Mouse (Mus musculus): ENCODE results near the gene Anp32b. TPM values are rescaled to one million over a fixed set of nuclear protein-coding genes. Genes with fewer than 3 reads are reported as not detected.

Anp32b gene
- total RNA-seq, 1 experiment from 2014 or later: 196 TPM

DNA sequence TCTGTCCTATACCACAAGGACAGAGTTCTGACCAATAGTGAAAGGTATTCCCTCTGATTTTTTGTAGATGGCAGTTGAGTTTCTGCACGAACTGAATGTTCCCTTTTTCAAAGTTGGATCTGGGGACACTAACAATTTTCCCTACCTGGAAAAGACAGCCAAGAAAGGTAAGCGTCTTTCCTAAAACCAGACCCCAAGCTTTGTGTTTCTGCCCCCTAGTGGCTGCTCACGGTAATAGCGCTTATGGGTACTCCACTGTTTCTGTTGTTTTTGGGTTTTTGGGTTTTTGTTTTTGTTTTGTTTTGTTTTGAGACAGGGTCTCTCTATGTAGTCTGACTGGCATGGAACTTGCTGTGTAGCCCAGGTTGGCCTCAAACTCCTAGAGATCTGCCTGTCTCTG lies 48.3 kb downstream of the Anp32b start:
- ATAC-seq (replicated peaks; ENCODE audit: low read depth, poor library complexity, severe bottlenecking): no peak

DNA sequence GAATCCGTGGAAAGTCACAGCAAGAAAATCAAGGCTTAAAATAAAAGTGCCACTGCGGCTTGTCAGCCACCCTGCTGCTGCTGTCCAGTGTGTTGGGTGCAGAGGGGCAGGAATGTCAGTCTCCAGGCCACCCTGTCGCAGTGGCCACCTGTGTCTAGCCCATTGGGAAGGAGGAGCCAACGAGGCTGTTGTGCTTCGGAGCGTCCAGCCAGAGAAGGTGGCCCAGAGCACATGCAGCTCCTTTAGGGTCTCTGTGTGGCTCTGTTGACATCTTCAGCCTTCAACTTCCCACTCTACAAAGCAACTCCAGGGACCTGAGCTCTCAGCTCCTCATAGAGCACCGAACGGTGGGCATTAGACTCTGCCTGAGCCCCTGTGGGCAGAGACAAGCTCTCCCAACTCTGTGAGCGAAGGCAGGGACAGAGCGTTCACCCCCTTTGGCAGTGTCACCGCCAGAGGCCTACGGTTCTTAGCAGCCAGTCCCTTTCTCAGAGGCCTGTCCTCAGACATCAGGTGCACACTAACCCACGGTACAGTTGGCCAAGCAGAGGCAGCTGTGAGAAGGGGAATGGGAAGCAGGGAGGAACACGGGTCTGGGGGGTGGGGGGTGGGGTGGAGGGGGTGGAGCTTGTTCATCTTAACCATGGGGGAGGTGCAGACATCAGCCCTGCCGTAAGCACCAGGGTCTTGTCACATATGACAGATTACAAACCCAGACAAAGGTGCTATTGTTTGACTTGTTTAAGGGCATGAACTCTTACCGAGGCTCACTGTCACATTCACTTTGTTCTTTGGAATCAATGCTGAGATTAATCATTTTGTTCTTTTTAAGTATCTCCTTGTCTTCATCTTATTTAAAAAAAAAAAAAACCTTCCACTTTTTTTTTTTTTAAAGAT lies 52.2 kb downstream of the Anp32b start:
- no peak for ATAC-seq (replicated peaks; ENCODE audit: low read depth, poor library complexity, severe bottlenecking)

DNA sequence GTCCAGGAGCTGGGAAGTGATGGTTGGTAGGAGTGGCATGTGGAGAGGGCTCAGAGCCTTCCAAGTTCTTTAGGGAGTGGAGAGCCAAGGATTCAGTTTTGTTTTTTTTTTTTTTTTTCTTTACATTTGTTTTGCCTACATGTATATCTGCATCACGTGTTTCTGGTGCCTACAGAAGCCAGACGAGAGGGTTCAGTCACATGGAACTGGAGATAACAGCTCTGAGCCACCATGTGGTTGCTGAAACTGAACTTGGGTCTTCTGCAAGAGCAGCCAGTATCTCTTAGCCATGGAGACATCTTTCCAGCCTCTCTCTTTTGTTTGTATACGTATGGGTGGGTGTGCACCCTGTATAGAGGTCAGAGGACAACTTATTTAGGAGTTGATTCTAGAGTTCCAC lies 53.2 kb downstream of the Anp32b start:
- ATAC-seq (replicated peaks; ENCODE audit: low read depth, poor library complexity, severe bottlenecking): no peak

DNA sequence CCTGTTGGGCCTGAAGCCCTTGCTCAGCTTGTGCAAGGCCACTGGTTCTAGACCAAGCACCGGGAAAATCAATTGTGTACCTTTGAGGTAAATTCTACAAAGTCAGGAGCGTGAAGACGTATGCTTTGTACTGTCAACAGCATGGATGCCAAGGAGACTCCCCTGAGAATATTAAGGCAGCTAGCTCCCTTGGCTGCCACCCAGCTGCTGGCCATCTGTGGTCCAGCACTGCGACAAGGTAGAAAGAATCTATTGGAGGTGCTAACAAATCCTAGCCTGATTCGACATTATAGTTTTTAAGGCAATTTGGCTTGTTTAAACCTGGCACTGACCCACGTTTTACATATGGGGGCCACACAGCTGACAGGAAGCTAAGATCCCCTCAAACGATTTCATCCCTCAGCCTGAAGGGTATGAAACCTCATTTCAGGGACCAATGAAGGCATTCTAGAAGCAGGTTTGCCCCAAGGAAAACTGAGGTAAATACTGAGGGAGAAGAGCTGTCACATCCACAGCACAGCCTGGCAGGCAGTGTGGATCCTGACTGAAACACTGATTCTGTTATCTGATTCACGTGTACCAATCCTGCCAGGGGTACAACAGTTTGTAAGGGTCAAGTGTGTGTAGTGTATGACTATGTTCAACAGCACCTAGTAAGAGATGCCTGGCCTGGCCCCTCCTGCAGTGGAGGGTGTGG lies 54.8 kb downstream of the Anp32b start:
- no peak for ATAC-seq (replicated peaks; ENCODE audit: low read depth, poor library complexity, severe bottlenecking)

DNA sequence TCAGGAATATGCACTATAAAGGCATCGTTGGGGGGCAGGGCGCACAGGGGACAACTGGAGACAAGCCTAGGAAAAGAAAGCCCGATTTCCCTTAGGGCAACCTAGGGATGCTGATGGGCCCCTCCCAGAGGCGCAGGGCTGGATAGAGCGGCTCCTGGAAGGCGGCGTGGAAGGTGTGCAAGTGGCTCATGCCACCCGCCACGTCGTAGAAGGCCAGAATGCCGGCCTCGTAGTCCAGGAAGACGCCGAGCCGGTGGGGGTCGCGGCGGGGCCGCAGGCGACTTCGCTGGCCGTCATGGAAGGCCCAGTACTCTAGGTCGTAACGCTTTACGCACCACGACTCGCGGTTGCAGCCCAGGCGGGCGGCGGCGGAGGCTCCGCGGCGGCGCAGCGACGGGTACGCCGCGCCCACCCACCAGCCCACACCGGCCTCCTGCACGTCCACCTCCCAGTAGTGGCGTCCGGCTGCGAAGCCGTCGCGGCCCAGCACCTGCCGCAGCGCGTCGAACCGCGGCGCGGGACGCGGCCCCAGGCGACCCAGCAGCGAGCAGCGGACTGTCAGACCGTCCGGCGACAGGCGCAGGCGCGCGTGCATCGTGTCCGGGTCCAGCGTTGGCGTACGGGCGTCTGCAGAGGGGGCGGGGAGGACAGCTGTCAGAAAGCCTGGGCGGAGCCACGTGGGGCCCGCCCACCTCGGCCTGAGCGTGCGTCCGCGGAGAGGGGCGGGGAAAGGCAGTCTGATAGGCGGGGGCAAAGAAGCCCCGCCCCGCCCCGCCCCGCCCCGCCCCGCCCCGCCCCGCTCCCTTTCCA lies 56.3 kb downstream of the Anp32b start:
- peak; percentile 91 for ATAC-seq (replicated peaks; ENCODE audit: low read depth, poor library complexity, severe bottlenecking)

DNA sequence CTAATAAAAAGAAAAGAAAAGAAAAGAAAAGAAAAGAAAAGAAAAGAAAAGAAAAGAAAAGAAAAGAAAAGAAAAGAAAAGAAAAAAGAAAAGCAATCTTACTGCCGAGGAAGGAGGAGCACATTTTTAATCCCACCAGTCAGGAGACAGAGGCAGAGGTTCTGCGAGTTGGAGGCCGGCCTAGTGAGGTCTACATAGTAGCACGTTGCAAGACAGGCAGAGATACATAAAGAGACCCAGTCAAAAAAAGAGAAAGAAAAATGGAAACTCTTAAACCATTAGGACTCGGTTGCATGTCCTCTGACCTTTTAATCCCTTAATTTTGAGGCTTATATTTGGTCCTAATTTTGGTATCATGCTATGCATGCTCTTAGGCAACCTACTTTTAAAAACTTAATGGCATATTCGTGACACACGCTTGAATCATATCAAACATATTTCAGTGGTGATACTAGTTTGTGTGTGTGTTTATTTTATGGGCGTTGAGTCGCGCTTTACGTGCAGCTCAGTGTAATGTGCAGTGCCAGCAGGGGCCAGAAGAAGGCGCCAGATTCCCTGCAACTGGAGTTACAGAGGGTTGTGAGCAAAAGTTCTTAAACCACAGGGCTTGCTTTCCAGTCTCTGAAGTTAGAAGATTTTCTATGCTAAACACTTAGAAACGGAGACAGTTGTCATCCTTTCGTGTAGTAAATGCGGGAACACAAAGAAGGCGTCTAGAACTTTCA lies 57.2 kb downstream of the Anp32b start:
- peak; percentile 60 for ATAC-seq (replicated peaks; ENCODE audit: low read depth, poor library complexity, severe bottlenecking)

DNA sequence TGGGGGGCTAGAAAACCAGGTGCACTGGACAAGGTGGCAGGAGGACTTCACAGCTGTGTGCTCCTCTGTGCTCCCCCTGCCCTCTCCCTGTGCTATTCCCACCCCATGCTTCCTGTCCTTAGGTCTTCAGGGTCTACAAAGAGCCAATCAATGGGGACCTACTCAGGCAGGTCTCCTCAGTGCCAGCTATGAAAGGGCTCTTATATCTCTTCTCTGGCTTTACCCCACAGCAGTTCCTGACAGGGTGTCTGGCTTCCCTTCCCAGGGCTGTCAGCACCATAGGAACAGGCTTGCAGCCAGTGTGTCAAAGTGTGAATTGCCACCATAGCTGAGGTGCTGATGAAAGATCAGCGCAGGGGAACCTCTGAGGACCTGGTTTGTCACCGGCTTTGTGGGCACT lies 69.8 kb downstream of the Anp32b start:
- no peak for ATAC-seq (replicated peaks; ENCODE audit: low read depth, poor library complexity, severe bottlenecking)

DNA sequence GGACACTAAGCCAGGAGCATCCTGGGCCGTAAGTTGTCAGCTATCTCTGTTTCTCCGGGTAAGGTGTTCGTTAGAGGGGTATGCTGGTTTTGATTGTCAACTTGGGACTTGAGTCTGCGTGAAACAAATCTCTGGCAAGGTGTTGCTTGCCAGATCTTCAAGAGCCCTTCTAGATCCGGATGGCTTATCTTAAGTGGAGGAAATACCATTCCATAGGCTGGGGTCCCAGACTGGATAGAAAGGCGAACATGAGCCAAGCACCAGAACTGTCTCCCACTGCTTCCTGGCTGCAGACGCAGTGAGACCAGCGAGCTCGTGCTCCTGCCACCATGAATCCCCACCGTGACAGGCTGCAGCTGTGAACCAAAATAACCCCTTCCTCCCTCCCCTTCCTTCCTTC lies 70.8 kb downstream of the Anp32b start:
- no peak for ATAC-seq (replicated peaks; ENCODE audit: low read depth, poor library complexity, severe bottlenecking)

Other genes starting within 250 kb of the Anp32b start
- 0.34 TPM in 1 of 2 replicates, not detected in the other for gene Foxe1, start 107.3 kb upstream of the Anp32b start, total RNA-seq (2017)
- gene Trmo, start 61.5 kb upstream of the Anp32b start, total RNA-seq (2017): 9.7 and 17.0 TPM in 2 replicates
- gene Hemgn, start 37.4 kb upstream of the Anp32b start, total RNA-seq (2017): 64.2 and 76.9 TPM in 2 replicates
- 57.9 and 65.7 TPM in 2 replicates for gene Nans, start 38.3 kb downstream of the Anp32b start, total RNA-seq (2017)
- 24.2 and 28.0 TPM in 2 replicates for gene Trim14, start 85.2 kb downstream of the Anp32b start, total RNA-seq (2017)
- 47.3 and 61.3 TPM in 2 replicates for gene Coro2a, start 151.3 kb downstream of the Anp32b start, total RNA-seq (2017)
- gene Tbc1d2, start 199.3 kb downstream of the Anp32b start, total RNA-seq (2017): 4.1 and 5.3 TPM in 2 replicates

All from common myeloid progenitor, adult 5-6 weeks (primary cell).